Mouse (Mus musculus): ENCODE data around the gene Marveld2. TPM values are rescaled to one million over a fixed set of nuclear protein-coding genes. Genes with fewer than 3 reads are reported as not detected.

The Marveld2 gene
- total and polyA plus RNA-seq, 2 experiments from 2014 or later: 1.7 to 2.2 TPM

GRCm38 (mm10) chr13:100597284-100597683 is 19.5 kb downstream of the Marveld2 start:
- DNase-seq (ENCODE audit: low spot score) (no peak), ATAC-seq (ENCODE audit: insufficient read depth, low read depth) (no peak)
- no peaks in the 10 kb centered on the region for H3K27me3 ChIP-seq (ENCODE audit: control insufficient read depth, insufficient read depth, low read length)
- H3K9ac ChIP-seq (replicated peaks; ENCODE audit: low read depth, low read length): no peak overlapping the region
- no peaks in the 10 kb centered on the region for H3K36me3 ChIP-seq (replicated peaks; ENCODE audit: control insufficient read depth, insufficient read depth, low read length)
- no peak overlapping the region for H3K27ac ChIP-seq (ENCODE audit: low read depth)
- TF ChIP-seq CTCF (IDR thresholded peaks at IDR 0.05; ENCODE audit: low read depth): no peak
- no peak for TF ChIP-seq EP300 (IDR thresholded peaks at IDR 0.05; ENCODE audit: low read depth)
- H3K4me3 ChIP-seq (ENCODE audit: low read depth, low read length): no peak overlapping the region
- H3K4me2 ChIP-seq (ENCODE audit: low read depth, low read length): no peak overlapping the region
- no peaks in the 10 kb centered on the region for H3K9me3 ChIP-seq (replicated peaks; ENCODE audit: control insufficient read depth, low read length)
- no peaks in the 10 kb centered on the region for H3K4me1 ChIP-seq (ENCODE audit: control insufficient read depth, insufficient read depth)
- 77% methylated on average over 9 of the region's 9 CpGs for WGBS

- Histone ChIP-seq H3K27me3 (ENCODE audit: control insufficient read depth, insufficient read depth, low read length) (no peaks in the 10 kb centered on the region), H3K27ac (ENCODE audit: low read depth) (no peak overlapping the region), H3K36me3 (replicated peaks; ENCODE audit: control insufficient read depth, insufficient read depth, low read length) (no peaks in the 10 kb centered on the region), H3K9me3 (replicated peaks; ENCODE audit: control insufficient read depth, low read length) (no peaks in the 10 kb centered on the region), H3K4me2 (ENCODE audit: low read depth, low read length) (no peak overlapping the region), H3K4me3 (ENCODE audit: low read depth, low read length) (no peak overlapping the region), H3K9ac (replicated peaks; ENCODE audit: low read depth, low read length) (no peak overlapping the region), H3K4me1 (ENCODE audit: control insufficient read depth, insufficient read depth) (no peaks in the 10 kb centered on the region)
- TF ChIP-seq CTCF (IDR thresholded peaks at IDR 0.05; ENCODE audit: low read depth): no peak
- no peak for TF ChIP-seq EP300 (IDR thresholded peaks at IDR 0.05; ENCODE audit: low read depth)
- DNase-seq (ENCODE audit: low spot score): no peak
- ATAC-seq (ENCODE audit: insufficient read depth, low read depth): no peak
- WGBS: 79% methylated on average over 3 of the region's 3 CpGs
Measured at GRCm38 (mm10) chr13:100595552-100595885, 21.3 kb downstream of the Marveld2 start.

DNA sequence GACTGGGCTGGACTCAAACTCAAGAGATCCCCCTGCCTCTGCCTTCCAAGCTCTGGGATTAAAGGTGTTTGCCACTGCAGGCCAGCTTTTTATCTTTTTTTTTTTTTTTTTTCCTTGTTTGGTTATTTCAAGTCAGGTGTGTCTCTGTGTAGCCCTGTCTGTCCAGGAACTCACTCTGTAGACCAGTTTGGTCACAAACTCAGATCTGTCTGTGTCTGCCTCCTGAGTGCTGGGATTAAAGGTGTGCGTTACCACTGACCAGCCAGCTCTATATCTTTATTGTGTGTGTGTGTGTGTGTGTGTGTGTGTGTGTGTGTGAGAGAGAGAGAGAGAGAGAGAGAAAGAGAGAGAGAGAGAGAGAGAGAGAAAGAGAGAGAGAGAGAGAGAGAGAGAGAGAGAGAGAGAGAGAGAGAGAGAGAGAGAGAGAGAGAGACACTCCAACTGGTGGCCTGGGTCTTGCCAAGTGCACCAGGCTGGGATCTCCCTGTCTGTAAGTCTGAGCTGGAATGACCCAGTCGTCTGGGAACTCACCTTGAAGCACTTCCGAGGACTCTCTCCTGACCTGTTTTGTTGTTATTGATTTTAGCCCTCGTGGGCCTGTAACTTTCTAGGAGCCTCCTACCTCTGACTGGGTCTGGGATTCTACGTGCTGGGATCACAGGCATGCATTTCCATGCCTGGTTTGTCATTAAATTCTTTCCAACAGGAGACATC is 21.8 kb downstream of the Marveld2 start:
- Histone ChIP-seq H3K36me3 (replicated peaks; ENCODE audit: control insufficient read depth, insufficient read depth, low read length) (no peaks in the 10 kb centered on the region), H3K9me3 (replicated peaks; ENCODE audit: control insufficient read depth, low read length) (no peaks in the 10 kb centered on the region), H3K4me1 (ENCODE audit: control insufficient read depth, insufficient read depth) (no peaks in the 10 kb centered on the region), H3K9ac (replicated peaks; ENCODE audit: low read depth, low read length) (no peak overlapping the region), H3K4me2 (ENCODE audit: low read depth, low read length) (no peak overlapping the region), H3K27ac (ENCODE audit: low read depth) (no peak overlapping the region), H3K27me3 (ENCODE audit: control insufficient read depth, insufficient read depth, low read length) (no peaks in the 10 kb centered on the region), H3K4me3 (ENCODE audit: low read depth, low read length) (no peak overlapping the region)
- TF ChIP-seq CTCF (IDR thresholded peaks at IDR 0.05; ENCODE audit: low read depth) (no peak), EP300 (IDR thresholded peaks at IDR 0.05; ENCODE audit: low read depth) (no peak)
- WGBS: 70% methylated on average over 5 of the region's 5 CpGs
- ATAC-seq (ENCODE audit: insufficient read depth, low read depth) (no peak), DNase-seq (ENCODE audit: low spot score) (no peak)

DNA sequence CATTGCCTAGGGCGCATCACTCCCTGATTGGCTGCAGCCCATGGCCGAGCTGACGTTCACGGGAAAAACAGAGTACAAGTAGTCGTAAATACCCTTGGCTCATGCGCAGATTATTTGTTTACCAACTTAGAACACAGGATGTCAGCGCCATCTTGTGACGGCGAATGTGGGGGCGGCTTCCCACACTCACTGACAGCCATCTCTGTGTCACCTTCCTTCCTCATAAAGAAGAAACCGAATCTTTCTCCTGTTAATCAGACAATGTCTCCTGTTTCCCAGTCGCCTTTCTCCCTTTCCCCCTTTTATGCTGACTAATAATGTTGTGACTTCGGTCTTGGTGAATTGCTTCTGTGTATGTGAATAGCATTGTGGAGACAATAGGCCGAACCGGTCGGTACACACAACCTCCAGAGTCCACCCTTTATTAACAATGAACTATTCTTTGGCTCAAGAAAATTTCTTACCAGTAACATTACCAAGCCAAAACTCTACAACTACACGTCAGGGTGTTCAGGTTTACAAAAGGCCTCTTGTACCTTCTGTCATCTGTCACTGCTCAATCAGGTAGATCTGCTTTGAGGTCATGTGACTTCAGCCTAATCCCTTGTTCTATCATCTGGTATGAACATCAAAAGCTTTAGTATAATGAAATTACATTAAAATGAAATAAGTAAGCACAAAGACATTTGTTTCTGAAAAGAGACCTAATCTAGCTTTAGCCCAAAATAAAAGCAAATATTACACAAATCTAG is 22.6 kb downstream of the Marveld2 start:
- Histone ChIP-seq H3K9ac (replicated peaks; ENCODE audit: low read depth, low read length) (no peak overlapping the region), H3K4me2 (ENCODE audit: low read depth, low read length) (no peak overlapping the region), H3K27ac (ENCODE audit: low read depth) (peak overlapping the region; percentile 82), H3K9me3 (replicated peaks; ENCODE audit: control insufficient read depth, low read length) (no peaks in the 10 kb centered on the region), H3K27me3 (ENCODE audit: control insufficient read depth, insufficient read depth, low read length) (no peaks in the 10 kb centered on the region), H3K36me3 (replicated peaks; ENCODE audit: control insufficient read depth, insufficient read depth, low read length) (no peaks in the 10 kb centered on the region), H3K4me1 (ENCODE audit: control insufficient read depth, insufficient read depth) (no peaks in the 10 kb centered on the region), H3K4me3 (ENCODE audit: low read depth, low read length) (0 out of 2 replicates have a peak overlapping the region, but pooled peaks have one; percentile 1)
- ATAC-seq (ENCODE audit: insufficient read depth, low read depth) (no peak), DNase-seq (ENCODE audit: low spot score) (peak; percentile 52)
- 49% methylated on average over 12 of the region's 17 CpGs for WGBS
- TF ChIP-seq CTCF (IDR thresholded peaks at IDR 0.05; ENCODE audit: low read depth) (no peak), EP300 (IDR thresholded peaks at IDR 0.05; ENCODE audit: low read depth) (no peak)

GRCm38 (mm10) chr13:100588646-100589045 is 28.1 kb downstream of the Marveld2 start:
- Histone ChIP-seq H3K9ac (replicated peaks; ENCODE audit: low read depth, low read length) (no peak overlapping the region), H3K4me3 (ENCODE audit: low read depth, low read length) (peak overlapping the region; percentile 11; the same call in 1 of the 2 replicates), H3K27ac (ENCODE audit: low read depth) (no peak overlapping the region), H3K4me2 (ENCODE audit: low read depth, low read length) (peak overlapping the region; percentile 33; the same call in 1 of the 2 replicates), H3K36me3 (replicated peaks; ENCODE audit: control insufficient read depth, insufficient read depth, low read length) (peaks cover 3% of the 10 kb centered on the region; the same call in 1 of the 2 replicates), H3K4me1 (ENCODE audit: control insufficient read depth, insufficient read depth) (no peaks in the 10 kb centered on the region), H3K27me3 (ENCODE audit: control insufficient read depth, insufficient read depth, low read length) (no peaks in the 10 kb centered on the region), H3K9me3 (replicated peaks; ENCODE audit: control insufficient read depth, low read length) (no peaks in the 10 kb centered on the region)
- no peak for ATAC-seq (ENCODE audit: insufficient read depth, low read depth)
- no peak for TF ChIP-seq EP300 (IDR thresholded peaks at IDR 0.05; ENCODE audit: low read depth)
- TF ChIP-seq CTCF (IDR thresholded peaks at IDR 0.05; ENCODE audit: low read depth): no peak
- WGBS: 78% methylated on average over 11 of the region's 12 CpGs
- no peak for DNase-seq (ENCODE audit: low spot score)
